Mouse (Mus musculus) naive thymus-derived CD4-positive, alpha-beta T cell, adult 2 months (primary cell): Measurements from ENCODE around the gene Ecsit.
A peak's percentile ranks its signal among the peaks of the same experiment; 100 is the strongest.

Experiments used
- DNase-seq: peaks from one replicate; pipeline ENCODE4 v3.0.0-alpha.2; 2011; ENCODE audit warnings: low read depth

Gene Ecsit

GRCm38 (mm10) chr9:22051161-22051957 lies 33.9 kb downstream of the Ecsit start:
- peak; percentile 33 for DNase-seq

- peak; percentile 52 for DNase-seq
Measured at GRCm38 (mm10) chr9:22050351-22050889, 34.8 kb downstream of the Ecsit start.

- DNase-seq, result no peak
Measured at GRCm38 (mm10) chr9:22049721-22050270, 35.4 kb downstream of the Ecsit start.

- no peak for DNase-seq
Measured at GRCm38 (mm10) chr9:22049315-22049714, 35.9 kb downstream of the Ecsit start.

- no peak for DNase-seq
Measured at GRCm38 (mm10) chr9:22047329-22047728, 37.9 kb downstream of the Ecsit start.

- no peak for DNase-seq
Measured at GRCm38 (mm10) chr9:22041832-22042231, 43.4 kb downstream of the Ecsit start.

GRCm38 (mm10) chr9:22037826-22038225 lies 47.4 kb downstream of the Ecsit start:
- no peak for DNase-seq

- DNase-seq, result no peak
Measured at GRCm38 (mm10) chr9:22035300-22036044, 49.8 kb downstream of the Ecsit start.

- DNase-seq, result no peak
Measured at GRCm38 (mm10) chr9:22030386-22030785, 54.9 kb downstream of the Ecsit start.

GRCm38 (mm10) chr9:22028467-22028866 lies 56.8 kb downstream of the Ecsit start:
- no peak for DNase-seq

GRCm38 (mm10) chr9:22024592-22024991 lies 60.6 kb downstream of the Ecsit start:
- no peak for DNase-seq
